Mouse (Mus musculus) heart, embryonic 11.5 days (tissue): ENCODE results near the gene Ptpn18. TPM values are rescaled to one million over a fixed set of nuclear protein-coding genes. Genes with fewer than 3 reads are reported as not detected.
A peak's percentile ranks its signal among the peaks of the same experiment; 100 is the strongest.

Experiments used
- ATAC-seq: fragments of 200-750 bp; cut with Nextera tagmentation; replicated peaks from 2 replicates; pipeline ENCODE4 v1.8.0; 2017; ENCODE audit warnings: moderate library complexity; ENCODE audit not compliant: insufficient number of reproducible peaks, low FRiP score, low TSS enrichment
- H3K27ac ChIP-seq: fragments of 300-500 bp; sonication (generic); 2 replicates; pipeline ENCODE4 v1.5.1; 2014; ENCODE audit warnings: mild to moderate bottlenecking, low read depth, low read length
- H3K27me3 ChIP-seq: fragments of 300-500 bp; sonication (generic); 2 replicates; pipeline ENCODE4 v1.6.1; 2014; ENCODE audit warnings: mild to moderate bottlenecking, low read length, mixed read lengths; ENCODE audit not compliant: control insufficient read depth, insufficient read depth
- H3K36me3 ChIP-seq: fragments of 300-500 bp; sonication (generic); 2 replicates; pipeline ENCODE4 v1.6.1; 2014; ENCODE audit warnings: mild to moderate bottlenecking, low read length, moderate library complexity, mixed read lengths; ENCODE audit not compliant: control insufficient read depth, insufficient read depth
- H3K4me1 ChIP-seq: fragments of 300-500 bp; sonication (generic); 2 replicates; pipeline ENCODE4 v1.6.1; 2014; ENCODE audit warnings: low read length; ENCODE audit not compliant: control insufficient read depth, insufficient read depth
- H3K4me2 ChIP-seq: fragments of 300-500 bp; sonication (generic); 2 replicates; pipeline ENCODE4 v1.6.1; 2014; ENCODE audit warnings: mild to moderate bottlenecking, moderate library complexity
- H3K4me3 ChIP-seq: fragments of 300-500 bp; sonication (generic); 2 replicates; pipeline ENCODE4 v1.5.1; 2014; ENCODE audit warnings: low read depth, low read length
- H3K9ac ChIP-seq: fragments of 300-500 bp; sonication (generic); 2 replicates; pipeline ENCODE4 v1.6.1; 2014; ENCODE audit warnings: mild to moderate bottlenecking, low read depth, low read length, moderate library complexity
- H3K9me3 ChIP-seq: fragments of 300-500 bp; sonication (generic); replicated peaks from 2 replicates; pipeline ENCODE4 v1.6.1; 2016; ENCODE audit warnings: low read length; ENCODE audit not compliant: control insufficient read depth
- WGBS: fragments of 180-500 bp; shearing (Covaris S2); extraction: QIAGEN DNeasy Blood & Tissue Kit; methylation state at CpG from one replicate; pipeline ENCODE4 v1.1.7; 2014; ENCODE audit not compliant: insufficient replicate concordance; 5-methylcytosine and 5-hydroxymethylcytosine counted together
- polyA plus RNA-seq: library from polyadenylated mRNA; unstranded; fragments of >200 nt; fragmentation: Nextera tagmentation; extraction: Ambion mirVana; gene quantifications from 2 replicates; pipeline ENCODE4 v1.2.1, GENCODE M21; 2014

Ptpn18 gene
- polyA plus RNA-seq, 1 experiment from 2014 or later = 10.4 TPM

GRCm38 (mm10) chr1:34489852-34490541 is 30.4 kb downstream of the Ptpn18 start:
- Histone ChIP-seq H3K9ac (no peak overlapping the region), H3K4me1 (0 out of 2 replicates have a peak, but pooled peaks cover 3% of the 10 kb centered on the region), H3K4me2 (no peak overlapping the region), H3K27ac (no peak overlapping the region), H3K36me3 (no peaks in the 10 kb centered on the region), H3K9me3 (no peaks in the 10 kb centered on the region), H3K4me3 (no peak overlapping the region), H3K27me3 (no peaks in the 10 kb centered on the region)
- ATAC-seq = no peak
- WGBS = 81% methylated on average over 6 of the region's 6 CpGs

- Histone ChIP-seq H3K4me2 (no peak overlapping the region), H3K27ac (no peak overlapping the region), H3K9me3 (no peaks in the 10 kb centered on the region), H3K9ac (no peak overlapping the region), H3K4me1 (no peaks in the 10 kb centered on the region), H3K4me3 (no peak overlapping the region), H3K36me3 (no peaks in the 10 kb centered on the region), H3K27me3 (no peaks in the 10 kb centered on the region)
- WGBS = 78% methylated on average over 4 of the region's 4 CpGs
- no peak for ATAC-seq
These were observed 31.9 kb downstream of the Ptpn18 start for GRCm38 (mm10) chr1:34491480-34491879.

- Histone ChIP-seq H3K4me3 (no peak overlapping the region), H3K9ac (no peak overlapping the region), H3K27ac (no peak overlapping the region), H3K9me3 (no peaks in the 10 kb centered on the region), H3K27me3 (no peaks in the 10 kb centered on the region), H3K36me3 (no peaks in the 10 kb centered on the region), H3K4me1 (no peaks in the 10 kb centered on the region), H3K4me2 (no peak overlapping the region)
- 56% methylated on average over 3 of the region's 3 CpGs for WGBS
- ATAC-seq = no peak
These were observed 43.4 kb downstream of the Ptpn18 start for GRCm38 (mm10) chr1:34502991-34503390.

GRCm38 (mm10) chr1:34505307-34505706 is 45.7 kb downstream of the Ptpn18 start:
- no peaks in the 10 kb centered on the region for H3K27me3 ChIP-seq
- H3K9ac ChIP-seq = no peak overlapping the region
- no peaks in the 10 kb centered on the region for H3K36me3 ChIP-seq
- H3K27ac ChIP-seq = no peak overlapping the region
- WGBS = 51% methylated on average over 7 of the region's 7 CpGs
- H3K4me2 ChIP-seq = no peak overlapping the region
- H3K4me1 ChIP-seq = no peaks in the 10 kb centered on the region
- no peak overlapping the region for H3K4me3 ChIP-seq
- no peak for ATAC-seq
- H3K9me3 ChIP-seq = no peaks in the 10 kb centered on the region

GRCm38 (mm10) chr1:34505970-34506551 is 46.5 kb downstream of the Ptpn18 start:
- H3K27me3 ChIP-seq = no peaks in the 10 kb centered on the region
- H3K4me2 ChIP-seq = no peak overlapping the region
- no peaks in the 10 kb centered on the region for H3K4me1 ChIP-seq
- no peaks in the 10 kb centered on the region for H3K9me3 ChIP-seq
- no peak overlapping the region for H3K27ac ChIP-seq
- no peak for ATAC-seq
- H3K9ac ChIP-seq = no peak overlapping the region
- H3K36me3 ChIP-seq = no peaks in the 10 kb centered on the region
- H3K4me3 ChIP-seq = no peak overlapping the region
- WGBS = 76% methylated on average over 4 of the region's 4 CpGs

GRCm38 (mm10) chr1:34507986-34508385 is 48.4 kb downstream of the Ptpn18 start:
- no peaks in the 10 kb centered on the region for H3K27me3 ChIP-seq
- 82% methylated on average over 3 of the region's 3 CpGs for WGBS
- no peak for ATAC-seq
- no peaks in the 10 kb centered on the region for H3K9me3 ChIP-seq
- H3K4me3 ChIP-seq = no peak overlapping the region
- no peak overlapping the region for H3K9ac ChIP-seq
- H3K4me2 ChIP-seq = no peak overlapping the region
- no peaks in the 10 kb centered on the region for H3K36me3 ChIP-seq
- no peaks in the 10 kb centered on the region for H3K4me1 ChIP-seq
- no peak overlapping the region for H3K27ac ChIP-seq

GRCm38 (mm10) chr1:34510575-34510981 is 51.0 kb downstream of the Ptpn18 start:
- no peak overlapping the region for H3K9ac ChIP-seq
- H3K36me3 ChIP-seq = no peaks in the 10 kb centered on the region
- H3K27me3 ChIP-seq = no peaks in the 10 kb centered on the region
- H3K4me2 ChIP-seq = peak overlapping the region; percentile 49
- WGBS = 4% methylated on average over 7 of the region's 7 CpGs
- no peak overlapping the region for H3K27ac ChIP-seq
- H3K9me3 ChIP-seq = no peaks in the 10 kb centered on the region
- no peak; the same call in 1 of the 2 replicates for ATAC-seq
- H3K4me3 ChIP-seq = 0 out of 2 replicates have a peak overlapping the region, but pooled peaks have one; percentile 8
- H3K4me1 ChIP-seq = no peaks in the 10 kb centered on the region

- WGBS = 11% methylated on average over 3 of the region's 3 CpGs
- H3K4me3 ChIP-seq = no peak overlapping the region
- no peaks in the 10 kb centered on the region for H3K27me3 ChIP-seq
- ATAC-seq = peak; percentile 55
- no peak overlapping the region for H3K27ac ChIP-seq
- H3K4me1 ChIP-seq = no peaks in the 10 kb centered on the region
- no peak overlapping the region for H3K9ac ChIP-seq
- H3K4me2 ChIP-seq = no peak overlapping the region
- no peaks in the 10 kb centered on the region for H3K36me3 ChIP-seq
- H3K9me3 ChIP-seq = no peaks in the 10 kb centered on the region
These were observed 51.5 kb downstream of the Ptpn18 start for GRCm38 (mm10) chr1:34511027-34511426.

GRCm38 (mm10) chr1:34513068-34513467 is 53.5 kb downstream of the Ptpn18 start:
- Histone ChIP-seq H3K4me1 (no peaks in the 10 kb centered on the region), H3K4me3 (no peak overlapping the region), H3K27me3 (no peaks in the 10 kb centered on the region), H3K4me2 (no peak overlapping the region), H3K9me3 (no peaks in the 10 kb centered on the region), H3K27ac (no peak overlapping the region), H3K9ac (no peak overlapping the region), H3K36me3 (no peaks in the 10 kb centered on the region)
- 73% methylated on average over 4 of the region's 4 CpGs for WGBS
- ATAC-seq = no peak
